Mouse (Mus musculus): ENCODE data around the gene Gm49425.

Gene Gm49425

GRCm38 (mm10) chr15:101491431-101491830 lies 25.6 kb downstream of the Gm49425 start, which contains the start of gene Krt83:
Gene Krt83, minus strand, starts transcription at chr15:101491512.
- DNase-seq (ENCODE audit: low spot score in 2 of 2): no peak

GRCm38 (mm10) chr15:101485911-101486635 lies 31.0 kb downstream of the Gm49425 start:
- peak; percentile 48 to 60 for DNase-seq (ENCODE audit: low spot score in 2 of 2)

- no peak for DNase-seq (ENCODE audit: low spot score in 2 of 2)
These were observed 32.1 kb downstream of the Gm49425 start for GRCm38 (mm10) chr15:101484939-101485338.

DNA sequence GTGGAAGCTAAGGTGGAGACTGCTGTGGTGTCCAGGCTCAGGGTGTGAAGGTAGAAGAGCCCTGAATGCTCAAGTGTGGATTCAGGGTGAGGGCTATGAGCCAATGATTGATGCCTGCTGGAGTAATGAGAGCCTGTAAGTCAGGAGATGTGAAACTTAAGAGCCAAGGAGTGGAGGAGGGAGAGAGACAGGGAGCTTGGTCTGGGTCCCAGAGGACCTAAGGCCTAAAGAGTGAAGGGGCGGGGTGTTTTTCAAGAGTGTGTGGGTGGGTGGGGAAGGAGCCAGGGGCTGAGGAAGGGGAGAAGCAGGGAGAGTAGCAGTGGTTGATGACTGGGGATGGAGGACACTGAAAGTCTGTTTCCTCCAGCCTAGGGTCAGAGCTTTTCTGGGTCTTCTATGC lies 33.4 kb downstream of the Gm49425 start:
- no peak for DNase-seq (ENCODE audit: low spot score in 2 of 2)

DNA sequence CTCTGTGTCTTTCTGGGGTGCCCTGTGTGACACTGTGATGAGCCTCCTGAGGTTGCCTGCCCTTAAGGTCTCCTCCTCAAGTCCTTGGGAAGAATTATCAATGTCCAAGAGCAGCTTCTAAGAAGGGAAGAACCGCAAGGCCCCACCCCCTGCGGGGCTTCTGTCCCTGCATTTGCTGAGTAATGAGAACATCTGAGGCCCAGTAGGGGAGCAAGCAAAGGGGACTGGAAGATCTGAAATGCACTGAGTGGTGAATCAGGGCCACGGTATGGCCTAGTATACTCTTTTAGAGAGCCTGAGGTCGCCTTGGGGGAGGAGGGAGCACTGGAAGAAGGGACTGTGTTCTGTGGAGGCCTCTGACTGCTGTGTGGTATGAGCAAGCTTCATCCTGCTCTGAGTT lies 35.0 kb downstream of the Gm49425 start:
- no peak for DNase-seq (ENCODE audit: low spot score in 2 of 2)

DNA sequence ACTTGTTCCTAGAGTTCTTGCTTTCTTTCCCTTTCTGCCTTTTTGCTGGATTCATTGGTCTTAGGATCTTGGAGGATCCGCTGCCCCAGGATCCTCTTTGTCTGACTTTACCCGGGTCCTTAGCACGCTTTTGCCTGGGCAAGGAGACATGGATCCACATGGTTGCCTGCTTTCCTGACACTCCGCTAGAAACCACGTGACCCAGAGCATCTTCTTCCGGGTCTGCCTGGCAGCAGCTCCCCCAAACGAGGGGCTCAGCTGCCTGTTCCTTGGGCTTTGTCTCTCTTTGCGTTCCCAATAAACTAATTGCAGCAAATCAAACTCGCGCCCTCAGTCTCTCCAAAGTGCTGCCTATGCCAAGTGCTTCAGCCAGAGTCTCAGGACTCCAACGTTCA lies 37.4 kb downstream of the Gm49425 start:
- no peak for DNase-seq (ENCODE audit: low spot score in 2 of 2)

- peak; percentile 24 to 44 for DNase-seq (ENCODE audit: low spot score in 2 of 2)
These were observed 37.9 kb downstream of the Gm49425 start for GRCm38 (mm10) chr15:101479007-101479665.

DNA sequence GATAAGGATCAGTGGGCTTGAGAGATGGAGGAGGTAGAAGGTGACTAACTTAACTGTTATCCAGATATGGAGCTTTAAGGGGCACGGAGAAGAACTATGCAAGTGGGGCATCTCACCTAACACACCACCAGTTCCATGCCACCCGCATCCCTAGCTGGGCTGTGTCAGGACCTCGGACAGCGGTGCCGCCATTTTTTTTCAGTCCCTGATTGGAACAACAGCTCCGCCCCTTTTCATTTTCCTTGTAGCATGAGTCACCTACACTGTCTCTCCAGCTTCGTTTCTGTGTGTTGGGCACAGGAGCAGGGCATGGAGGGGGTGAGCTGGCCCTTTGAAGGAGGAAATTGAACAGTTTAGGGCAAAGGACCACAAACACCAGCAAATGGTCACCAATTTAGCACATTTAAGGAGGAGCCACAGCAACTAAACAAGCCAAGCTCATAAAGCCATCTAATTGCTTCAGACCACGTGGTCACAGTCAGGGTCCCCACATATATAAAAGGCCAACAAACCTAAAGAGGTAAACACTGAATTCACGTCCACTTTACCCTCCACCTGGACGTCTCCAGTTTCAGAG lies 44.0 kb downstream of the Gm49425 start, which contains the start of gene Krt86:
Gene Krt86, plus strand, starts transcription at position 527 of the 577 bp plus-strand sequence.
- no peak for DNase-seq (ENCODE audit: low spot score in 2 of 2)

- DNase-seq (ENCODE audit: low spot score in 2 of 2): no peak
These were observed 48.0 kb downstream of the Gm49425 start for GRCm38 (mm10) chr15:101469093-101469492.

Measured in frontal cortex, postnatal 36 days (tissue).